Mouse (Mus musculus) lung, postnatal 0 days (tissue): ENCODE results near the gene Ccdc148. TPM values are rescaled to one million over a fixed set of nuclear protein-coding genes. Genes with fewer than 3 reads are reported as not detected.

Source experiments
- ATAC-seq: fragments of 200-750 bp; cut with Nextera tagmentation; 2 replicates; pipeline ENCODE4 v1.8.0; 2017; ENCODE audit warnings: moderate library complexity
- DNase-seq: peaks from one replicate; pipeline ENCODE4 v3.0.0-alpha.2; 2016; ENCODE audit warnings: low spot score
- H3K27ac ChIP-seq: fragments of 300-500 bp; sonication (generic); 2 replicates; pipeline ENCODE4 v1.5.1; 2014; ENCODE audit warnings: antibody characterized with exemption, mild to moderate bottlenecking, low read length, mixed read lengths
- H3K27me3 ChIP-seq: fragments of 300-500 bp; sonication (generic); replicated peaks from 2 replicates; pipeline ENCODE4 v1.6.1; 2014; ENCODE audit warnings: low read length, mixed read lengths; ENCODE audit not compliant: insufficient read depth
- H3K36me3 ChIP-seq: fragments of 300-500 bp; sonication (generic); 2 replicates; pipeline ENCODE4 v1.6.1; 2014; ENCODE audit warnings: low read length, mixed read lengths; ENCODE audit not compliant: insufficient read depth
- H3K4me1 ChIP-seq: fragments of 300-500 bp; sonication (generic); 2 replicates; pipeline ENCODE4 v1.6.1; 2014; ENCODE audit warnings: antibody characterized with exemption, low read depth, low read length, mixed read lengths; ENCODE audit not compliant: insufficient read depth
- H3K4me2 ChIP-seq: fragments of 300-500 bp; sonication (generic); replicated peaks from 2 replicates; pipeline ENCODE4 v1.6.1; 2014; ENCODE audit warnings: low read depth, mild to moderate bottlenecking, low read length, moderate library complexity, mixed read lengths
- H3K4me3 ChIP-seq: fragments of 300-500 bp; sonication (generic); 2 replicates; pipeline ENCODE4 v1.5.1; 2014; ENCODE audit warnings: low read depth, low read length
- H3K9ac ChIP-seq: fragments of 300-500 bp; sonication (generic); replicated peaks from 2 replicates; pipeline ENCODE4 v1.6.1; 2014; ENCODE audit warnings: low read depth, mild to moderate bottlenecking
- H3K9me3 ChIP-seq: fragments of 300-500 bp; sonication (generic); 2 replicates; pipeline ENCODE4 v1.6.1; 2016; ENCODE audit warnings: low read length, mixed read lengths
- CTCF ChIP-seq: IDR thresholded peaks from 2 replicates; pipeline ENCODE4 v1.5.1; 2016; ENCODE audit warnings: antibody characterized with exemption, mild to moderate bottlenecking
- EP300 ChIP-seq: IDR thresholded peaks from 2 replicates; pipeline ENCODE4 v1.6.1; 2016; ENCODE audit warnings: antibody characterized with exemption, mild to moderate bottlenecking, control low read depth
- WGBS: fragments of 180-500 bp; shearing (Covaris S2); extraction: QIAGEN DNeasy Blood & Tissue Kit; methylation state at CpG from one replicate; pipeline ENCODE4 v1.1.7; 2014; 5-methylcytosine and 5-hydroxymethylcytosine counted together
- polyA plus RNA-seq: library from polyadenylated mRNA; unstranded; fragments of >200 nt; fragmentation: Nextera tagmentation; extraction: Ambion mirVana; gene quantifications from 2 replicates; pipeline ENCODE4 v1.2.1, GENCODE M21; 2015

Ccdc148 gene
- polyA plus RNA-seq, 1 experiment from 2014 or later, result 0.68 TPM

GRCm38 (mm10) chr2:59035206-59035605 is 125.3 kb downstream of the Ccdc148 start:
- H3K4me3 ChIP-seq, result no peak overlapping the region
- ATAC-seq (no peak), DNase-seq (no peak)
- no peak overlapping the region for H3K27ac ChIP-seq
- WGBS, result 83% methylated on average over 3 of the region's 3 CpGs
- no peak overlapping the region for H3K9ac ChIP-seq
- no peak for TF ChIP-seq CTCF
- no peak for TF ChIP-seq EP300
- H3K9me3 ChIP-seq, result no peaks in the 10 kb centered on the region
- H3K4me1 ChIP-seq, result no peaks in the 10 kb centered on the region
- H3K4me2 ChIP-seq, result no peak overlapping the region
- H3K36me3 ChIP-seq, result no peaks in the 10 kb centered on the region
- H3K27me3 ChIP-seq, result no peaks in the 10 kb centered on the region

- no peaks in the 10 kb centered on the region for H3K27me3 ChIP-seq
- DNase-seq (no peak), ATAC-seq (no peak)
- WGBS, result 86% methylated on average over 6 of the region's 6 CpGs
- TF ChIP-seq EP300 (no peak), CTCF (no peak)
- H3K9me3 ChIP-seq, result no peaks in the 10 kb centered on the region
- H3K4me1 ChIP-seq, result no peaks in the 10 kb centered on the region
- H3K9ac ChIP-seq, result no peak overlapping the region
- H3K27ac ChIP-seq, result no peak overlapping the region
- H3K4me2 ChIP-seq, result no peak overlapping the region
- H3K4me3 ChIP-seq, result no peak overlapping the region
- no peaks in the 10 kb centered on the region for H3K36me3 ChIP-seq
Measured at GRCm38 (mm10) chr2:59034281-59034680, 126.2 kb downstream of the Ccdc148 start.

- Histone ChIP-seq H3K36me3 (no peaks in the 10 kb centered on the region), H3K27me3 (no peaks in the 10 kb centered on the region), H3K9me3 (no peaks in the 10 kb centered on the region), H3K4me2 (no peak overlapping the region), H3K4me3 (no peak overlapping the region), H3K4me1 (no peaks in the 10 kb centered on the region), H3K9ac (no peak overlapping the region), H3K27ac (no peak overlapping the region)
- ATAC-seq, result no peak
- DNase-seq, result no peak
- WGBS, result 74% methylated on average over 3 of the region's 3 CpGs
- TF ChIP-seq EP300 (no peak), CTCF (no peak)
Measured at GRCm38 (mm10) chr2:59024558-59024957, 135.9 kb downstream of the Ccdc148 start.

- DNase-seq (no peak), ATAC-seq (no peak)
- Histone ChIP-seq H3K4me3 (no peak overlapping the region), H3K9me3 (no peaks in the 10 kb centered on the region), H3K27ac (no peak overlapping the region), H3K27me3 (no peaks in the 10 kb centered on the region), H3K4me2 (no peak overlapping the region), H3K36me3 (no peaks in the 10 kb centered on the region), H3K4me1 (no peaks in the 10 kb centered on the region), H3K9ac (no peak overlapping the region)
- TF ChIP-seq CTCF, result no peak
- no peak for TF ChIP-seq EP300
- 91% methylated on average over 5 of the region's 5 CpGs for WGBS
Measured at GRCm38 (mm10) chr2:59007356-59007755, 153.1 kb downstream of the Ccdc148 start.

- DNase-seq, result no peak
- H3K27ac ChIP-seq, result no peak overlapping the region
- ATAC-seq, result no peak
- H3K36me3 ChIP-seq, result no peaks in the 10 kb centered on the region
- no peaks in the 10 kb centered on the region for H3K4me1 ChIP-seq
- H3K4me2 ChIP-seq, result no peak overlapping the region
- H3K9me3 ChIP-seq, result no peaks in the 10 kb centered on the region
- H3K9ac ChIP-seq, result no peak overlapping the region
- WGBS, result 73% methylated on average over 8 of the region's 8 CpGs
- H3K4me3 ChIP-seq, result no peak overlapping the region
- no peak for TF ChIP-seq CTCF
- no peak for TF ChIP-seq EP300
- no peaks in the 10 kb centered on the region for H3K27me3 ChIP-seq
Measured at GRCm38 (mm10) chr2:59006567-59007340, 153.7 kb downstream of the Ccdc148 start.

- Histone ChIP-seq H3K9ac (no peak overlapping the region), H3K36me3 (no peaks in the 10 kb centered on the region), H3K27me3 (no peaks in the 10 kb centered on the region), H3K4me1 (no peaks in the 10 kb centered on the region), H3K27ac (no peak overlapping the region), H3K9me3 (no peaks in the 10 kb centered on the region), H3K4me3 (no peak overlapping the region), H3K4me2 (no peak overlapping the region)
- TF ChIP-seq EP300 (no peak), CTCF (no peak)
- WGBS, result 73% methylated on average over 2 of the region's 2 CpGs
- no peak for DNase-seq
- no peak for ATAC-seq
Measured at GRCm38 (mm10) chr2:58997151-58997550, 163.3 kb downstream of the Ccdc148 start.
